Mouse (Mus musculus): Measurements from ENCODE around the gene Ano4. TPM values are rescaled to one million over a fixed set of nuclear protein-coding genes. Genes with fewer than 3 reads are reported as not detected.

Gene Ano4
- polyA plus RNA-seq, 1 experiment from 2014 or later: 5.3 TPM

DNA sequence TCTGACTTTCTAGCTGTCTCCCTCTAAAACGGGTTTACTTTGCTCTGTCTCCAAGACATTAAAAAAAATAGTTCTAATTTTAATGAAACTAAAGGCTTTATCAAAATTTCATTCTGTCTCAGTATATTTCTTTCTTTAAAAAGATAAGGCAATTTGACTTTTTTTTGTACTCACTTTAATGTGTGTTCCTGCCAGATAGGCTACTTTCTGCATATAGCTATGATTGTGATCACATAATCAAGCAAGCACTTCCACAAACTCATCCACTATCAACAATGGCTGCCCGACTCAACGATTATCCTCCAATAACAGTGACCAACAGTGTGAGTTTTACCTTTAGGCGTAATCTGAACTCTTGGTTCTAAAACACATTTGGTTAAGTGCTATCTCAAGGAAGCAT lies 55.3 kb downstream of the Ano4 start:
- H3K27me3 ChIP-seq (ENCODE audit: control insufficient read depth, insufficient read depth, low read length): no peaks in the 10 kb centered on the region
- no peaks in the 10 kb centered on the region for H3K36me3 ChIP-seq (ENCODE audit: control insufficient read depth, insufficient read depth, low read length)
- H3K4me2 ChIP-seq (ENCODE audit: low read length): no peak overlapping the region
- H3K9me3 ChIP-seq (ENCODE audit: control insufficient read depth, low read length): no peaks in the 10 kb centered on the region
- ATAC-seq (ENCODE audit: insufficient number of reproducible peaks, insufficient read depth, low FRiP score, low read depth): no peak
- H3K9ac ChIP-seq (ENCODE audit: low read length): no peak overlapping the region
- no peak overlapping the region for H3K4me3 ChIP-seq (ENCODE audit: control insufficient read depth in 1 of 2, insufficient read depth in 1 of 2, low read depth in 1 of 2, low read length in 2 of 2)
- H3K27ac ChIP-seq (replicated peaks in 1 of 2; ENCODE audit: control insufficient read depth in 1 of 2, insufficient read depth in 1 of 2, low read depth in 2 of 2, low read length in 2 of 2): no peak overlapping the region
- no peaks in the 10 kb centered on the region for H3K4me1 ChIP-seq (ENCODE audit: control insufficient read depth in 2 of 2, insufficient read depth in 2 of 2, low read length in 2 of 2)
- 83% methylated on average over 4 of the region's 4 CpGs for WGBS

DNA sequence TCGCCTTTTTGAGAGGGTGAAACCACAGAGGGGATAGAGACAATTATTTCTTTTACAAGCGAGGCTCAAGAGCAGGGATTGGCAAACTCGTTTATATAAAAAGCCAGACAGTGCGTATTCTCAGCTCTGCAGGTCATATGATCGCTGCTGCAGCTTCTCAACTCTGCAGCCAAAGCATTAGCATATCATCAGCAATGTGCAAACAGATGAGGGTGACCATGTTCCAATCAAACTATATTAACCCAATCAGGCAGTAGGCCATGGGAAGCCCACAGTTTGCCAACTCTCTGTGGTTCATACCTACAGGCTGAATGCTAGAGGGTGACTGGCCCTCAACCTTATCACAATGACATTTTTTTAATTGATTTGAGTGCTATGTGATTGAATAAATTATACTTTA lies 64.2 kb downstream of the Ano4 start:
- Histone ChIP-seq H3K4me1 (ENCODE audit: control insufficient read depth in 2 of 2, insufficient read depth in 2 of 2, low read length in 2 of 2) (no peaks in the 10 kb centered on the region; a peak in 1 of 4 replicates), H3K27me3 (ENCODE audit: control insufficient read depth, insufficient read depth, low read length) (no peaks in the 10 kb centered on the region), H3K4me2 (ENCODE audit: low read length) (no peak overlapping the region), H3K4me3 (ENCODE audit: control insufficient read depth in 1 of 2, insufficient read depth in 1 of 2, low read depth in 1 of 2, low read length in 2 of 2) (no peak overlapping the region), H3K36me3 (ENCODE audit: control insufficient read depth, insufficient read depth, low read length) (no peaks in the 10 kb centered on the region), H3K9me3 (ENCODE audit: control insufficient read depth, low read length) (no peaks in the 10 kb centered on the region), H3K27ac (replicated peaks in 1 of 2; ENCODE audit: control insufficient read depth in 1 of 2, insufficient read depth in 1 of 2, low read depth in 2 of 2, low read length in 2 of 2) (no peak overlapping the region), H3K9ac (ENCODE audit: low read length) (no peak overlapping the region)
- no peak for ATAC-seq (ENCODE audit: insufficient number of reproducible peaks, insufficient read depth, low FRiP score, low read depth)
- WGBS: 83% methylated on average over 5 of the region's 5 CpGs

DNA sequence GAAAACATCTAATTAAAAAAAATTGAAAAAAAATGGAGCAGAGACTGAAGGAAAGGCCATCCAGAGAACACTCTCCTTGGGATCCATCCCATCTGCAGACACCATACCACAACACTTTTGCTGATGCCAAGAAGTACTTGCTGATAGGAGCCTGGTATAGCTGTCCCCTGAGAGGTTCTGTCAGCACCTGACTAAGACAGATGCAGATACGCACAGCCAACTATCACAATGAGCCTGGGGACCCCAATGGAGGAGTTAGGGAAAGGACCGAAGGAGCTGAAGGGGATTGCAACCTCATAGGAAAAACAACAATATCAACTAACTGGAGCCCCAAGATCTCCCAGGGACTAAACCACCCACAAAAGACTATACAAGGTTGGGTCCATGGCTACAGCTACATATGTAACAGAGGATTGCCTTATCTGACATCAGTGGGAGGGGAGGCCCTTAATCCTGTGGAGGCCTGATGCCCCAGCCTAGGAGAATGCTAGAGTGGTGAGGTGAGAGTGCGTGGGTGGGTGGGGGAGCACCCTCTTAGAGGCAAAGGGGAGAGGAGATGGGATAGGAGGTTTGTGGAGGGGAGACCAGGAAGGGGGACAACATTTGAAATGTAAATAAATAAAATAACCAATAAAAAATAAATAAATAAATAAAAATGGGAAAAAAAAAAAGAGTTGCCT lies 71.4 kb downstream of the Ano4 start:
- Histone ChIP-seq H3K36me3 (ENCODE audit: control insufficient read depth, insufficient read depth, low read length) (no peaks in the 10 kb centered on the region), H3K27me3 (ENCODE audit: control insufficient read depth, insufficient read depth, low read length) (no peaks in the 10 kb centered on the region), H3K4me2 (ENCODE audit: low read length) (no peak overlapping the region), H3K9ac (ENCODE audit: low read length) (no peak overlapping the region), H3K4me1 (ENCODE audit: control insufficient read depth in 2 of 2, insufficient read depth in 2 of 2, low read length in 2 of 2) (no peaks in the 10 kb centered on the region; a peak in 1 of 4 replicates), H3K27ac (replicated peaks in 1 of 2; ENCODE audit: control insufficient read depth in 1 of 2, insufficient read depth in 1 of 2, low read depth in 2 of 2, low read length in 2 of 2) (no peak overlapping the region), H3K4me3 (ENCODE audit: control insufficient read depth in 1 of 2, insufficient read depth in 1 of 2, low read depth in 1 of 2, low read length in 2 of 2) (no peak overlapping the region), H3K9me3 (ENCODE audit: control insufficient read depth, low read length) (no peaks in the 10 kb centered on the region)
- WGBS: 66% methylated on average over 3 of the region's 3 CpGs
- ATAC-seq (ENCODE audit: insufficient number of reproducible peaks, insufficient read depth, low FRiP score, low read depth): no peak

DNA sequence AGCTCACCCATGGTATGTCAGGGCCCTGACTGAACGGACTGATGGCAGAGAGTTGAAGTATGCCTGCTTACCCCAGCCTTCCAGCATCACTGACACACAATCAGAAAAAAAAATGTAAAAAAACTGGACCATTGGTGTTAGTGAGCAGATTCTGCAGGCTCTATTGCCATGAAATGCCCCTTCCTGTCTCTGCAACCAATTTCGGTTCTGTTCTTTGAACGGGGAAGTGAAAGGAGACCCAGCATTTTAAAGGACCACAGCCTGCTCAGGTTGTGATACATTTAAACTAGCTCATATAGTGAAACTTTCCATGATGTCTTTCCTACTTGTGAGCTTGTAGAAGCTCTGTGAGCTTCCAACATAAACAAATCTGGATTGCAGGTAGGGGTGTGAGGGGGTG lies 77.2 kb downstream of the Ano4 start:
- WGBS: 82% methylated on average over 3 of the region's 3 CpGs

DNA sequence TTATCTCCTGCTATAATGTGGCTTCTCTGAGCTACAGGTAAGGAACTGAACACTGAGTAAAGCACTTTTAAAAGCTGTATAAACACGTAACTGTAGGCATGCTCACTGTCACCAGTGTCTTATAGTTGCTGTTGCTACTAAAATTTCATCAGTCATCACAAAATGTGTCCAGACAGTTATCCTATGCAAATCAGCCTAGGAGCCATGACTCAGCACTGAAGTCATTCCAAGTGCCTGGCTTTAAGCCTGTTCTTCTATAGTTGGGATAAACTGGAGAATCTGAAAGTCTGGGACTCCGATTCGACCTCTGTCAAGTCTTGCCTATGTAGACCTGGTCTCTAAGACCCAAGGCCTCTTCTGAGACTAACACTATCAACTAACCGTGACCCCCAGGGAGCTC lies 81.2 kb downstream of the Ano4 start:
- no peaks in the 10 kb centered on the region for H3K9me3 ChIP-seq (ENCODE audit: control insufficient read depth, low read length)
- H3K27me3 ChIP-seq (ENCODE audit: control insufficient read depth, insufficient read depth, low read length): no peaks in the 10 kb centered on the region
- H3K9ac ChIP-seq (ENCODE audit: low read length): no peak overlapping the region
- H3K4me2 ChIP-seq (ENCODE audit: low read length): no peak overlapping the region
- no peak for ATAC-seq (ENCODE audit: insufficient number of reproducible peaks, insufficient read depth, low FRiP score, low read depth)
- H3K27ac ChIP-seq (replicated peaks in 1 of 2; ENCODE audit: control insufficient read depth in 1 of 2, insufficient read depth in 1 of 2, low read depth in 2 of 2, low read length in 2 of 2): no peak overlapping the region
- no peaks in the 10 kb centered on the region for H3K36me3 ChIP-seq (ENCODE audit: control insufficient read depth, insufficient read depth, low read length)
- no peak overlapping the region for H3K4me3 ChIP-seq (ENCODE audit: control insufficient read depth in 1 of 2, insufficient read depth in 1 of 2, low read depth in 1 of 2, low read length in 2 of 2)
- no peaks in the 10 kb centered on the region; a peak in 1 of 4 replicates for H3K4me1 ChIP-seq (ENCODE audit: control insufficient read depth in 2 of 2, insufficient read depth in 2 of 2, low read length in 2 of 2)
- WGBS: 84% methylated on average over 4 of the region's 4 CpGs

More for the DNA sequence above, 77.2 kb downstream of the Ano4 start:
- no peak overlapping the region for H3K9ac ChIP-seq (ENCODE audit: low read length)
- H3K4me1 ChIP-seq (ENCODE audit: control insufficient read depth in 2 of 2, insufficient read depth in 2 of 2, low read length in 2 of 2): no peaks in the 10 kb centered on the region
- H3K36me3 ChIP-seq (ENCODE audit: control insufficient read depth, insufficient read depth, low read length): no peaks in the 10 kb centered on the region
- no peak for ATAC-seq (ENCODE audit: insufficient number of reproducible peaks, insufficient read depth, low FRiP score, low read depth)
- H3K9me3 ChIP-seq (ENCODE audit: control insufficient read depth, low read length): no peaks in the 10 kb centered on the region
- no peak overlapping the region for H3K4me2 ChIP-seq (ENCODE audit: low read length)
- no peak overlapping the region for H3K4me3 ChIP-seq (ENCODE audit: control insufficient read depth in 1 of 2, insufficient read depth in 1 of 2, low read depth in 1 of 2, low read length in 2 of 2)
- H3K27me3 ChIP-seq (ENCODE audit: control insufficient read depth, insufficient read depth, low read length): no peaks in the 10 kb centered on the region
- H3K27ac ChIP-seq (replicated peaks in 1 of 2; ENCODE audit: control insufficient read depth in 1 of 2, insufficient read depth in 1 of 2, low read depth in 2 of 2, low read length in 2 of 2): no peak overlapping the region

DNA sequence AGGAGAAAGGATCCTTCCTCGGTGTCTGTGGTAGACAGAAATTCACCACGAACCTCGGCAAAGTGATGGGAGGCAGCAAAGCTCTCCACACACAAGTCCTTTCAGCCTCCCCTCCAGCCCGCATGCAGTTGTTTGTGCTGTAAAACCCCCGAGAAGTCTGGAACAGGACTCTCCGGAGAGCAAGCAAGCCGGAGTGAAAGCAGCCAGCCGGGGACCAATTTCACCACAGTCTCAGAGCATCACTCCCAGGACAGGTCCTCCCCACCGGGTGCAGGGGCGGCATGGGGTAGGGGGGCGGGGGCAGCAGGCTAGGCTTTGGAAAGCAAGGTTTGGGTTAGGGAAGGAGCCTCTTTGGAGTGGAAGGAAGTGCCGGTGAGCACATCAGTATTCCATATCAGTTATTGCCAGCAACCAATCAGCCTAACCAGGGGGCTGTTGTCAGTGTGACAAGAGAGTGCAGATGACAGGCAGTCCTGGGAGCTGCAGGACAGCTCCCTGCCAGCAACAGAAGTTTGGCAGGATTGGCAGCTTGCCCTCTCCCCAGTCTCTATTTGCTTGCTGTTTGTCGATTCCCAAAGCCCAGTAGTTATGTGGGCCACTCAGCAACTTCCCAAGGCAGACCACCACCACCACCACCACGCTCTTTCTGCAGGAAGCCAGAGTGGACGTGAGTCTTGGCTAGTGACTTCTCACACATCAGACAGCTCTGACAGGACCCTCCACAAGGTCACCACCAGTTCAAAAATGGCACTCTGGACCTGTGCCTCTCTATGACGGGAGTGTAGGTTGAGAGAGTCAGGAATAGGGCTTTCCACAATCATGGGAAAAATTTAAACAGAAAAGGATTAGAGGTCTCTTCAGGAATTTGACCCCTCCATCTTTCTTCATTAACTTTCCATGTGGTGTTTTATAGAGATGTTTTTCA lies 86.8 kb downstream of the Ano4 start:
- Histone ChIP-seq H3K4me2 (ENCODE audit: low read length) (peak overlapping the region; percentile 69), H3K9ac (ENCODE audit: low read length) (peak overlapping the region; percentile 35), H3K4me3 (ENCODE audit: control insufficient read depth in 1 of 2, insufficient read depth in 1 of 2, low read depth in 1 of 2, low read length in 2 of 2) (peak overlapping the region; percentile 34 to 39), H3K27me3 (ENCODE audit: control insufficient read depth, insufficient read depth, low read length) (no peaks in the 10 kb centered on the region), H3K4me1 (ENCODE audit: control insufficient read depth in 2 of 2, insufficient read depth in 2 of 2, low read length in 2 of 2) (peaks cover 11% of the 10 kb centered on the region in 2 experiments), H3K27ac (replicated peaks in 1 of 2; ENCODE audit: control insufficient read depth in 1 of 2, insufficient read depth in 1 of 2, low read depth in 2 of 2, low read length in 2 of 2) (no peak overlapping the region), H3K36me3 (ENCODE audit: control insufficient read depth, insufficient read depth, low read length) (no peaks in the 10 kb centered on the region), H3K9me3 (ENCODE audit: control insufficient read depth, low read length) (no peaks in the 10 kb centered on the region)
- ATAC-seq (ENCODE audit: insufficient number of reproducible peaks, insufficient read depth, low FRiP score, low read depth): no peak
- WGBS: 4% methylated on average over 16 of the region's 16 CpGs

DNA sequence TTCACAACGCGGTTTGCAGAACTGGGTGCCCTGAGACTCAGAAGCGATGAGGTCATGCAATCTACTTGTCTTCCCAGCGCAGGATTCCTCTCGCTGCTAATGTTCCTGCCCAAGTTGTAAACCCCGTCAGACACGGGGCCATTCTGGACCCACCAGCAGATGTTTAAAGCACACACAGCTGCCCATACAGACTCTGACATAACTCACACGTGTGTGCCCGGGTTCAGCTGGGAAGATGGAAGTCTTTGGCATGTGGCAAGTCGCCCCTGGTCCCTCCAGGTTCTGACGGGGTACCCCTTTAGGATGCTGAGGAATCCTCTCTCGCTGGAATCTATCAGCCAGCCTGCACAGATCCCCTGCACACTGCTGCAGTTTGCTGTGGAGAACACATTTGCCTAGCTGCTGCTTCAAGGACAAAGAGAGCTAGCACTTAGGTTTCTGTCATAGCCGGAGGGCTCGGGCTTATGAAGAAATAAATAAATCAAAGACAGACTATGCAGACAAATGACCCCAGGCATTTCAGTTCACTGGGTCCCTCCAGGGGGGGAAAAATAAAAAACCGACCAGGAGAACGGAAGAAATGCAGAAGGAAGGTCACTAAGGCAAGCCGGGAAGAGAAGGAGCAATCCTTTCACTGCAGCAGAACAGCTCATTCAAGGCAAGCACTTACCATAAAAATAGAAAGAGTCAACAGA lies 87.7 kb downstream of the Ano4 start:
- Histone ChIP-seq H3K4me2 (ENCODE audit: low read length) (peak overlapping the region; percentile 69), H3K9me3 (ENCODE audit: control insufficient read depth, low read length) (no peaks in the 10 kb centered on the region), H3K27ac (replicated peaks in 1 of 2; ENCODE audit: control insufficient read depth in 1 of 2, insufficient read depth in 1 of 2, low read depth in 2 of 2, low read length in 2 of 2) (no peak overlapping the region), H3K36me3 (ENCODE audit: control insufficient read depth, insufficient read depth, low read length) (no peaks in the 10 kb centered on the region), H3K27me3 (ENCODE audit: control insufficient read depth, insufficient read depth, low read length) (no peaks in the 10 kb centered on the region), H3K9ac (ENCODE audit: low read length) (peak overlapping the region; percentile 35), H3K4me1 (ENCODE audit: control insufficient read depth in 2 of 2, insufficient read depth in 2 of 2, low read length in 2 of 2) (peaks cover 11% of the 10 kb centered on the region in 2 experiments), H3K4me3 (ENCODE audit: control insufficient read depth in 1 of 2, insufficient read depth in 1 of 2, low read depth in 1 of 2, low read length in 2 of 2) (peak overlapping the region; percentile 34 to 39)
- 5% methylated on average over 17 of the region's 17 CpGs for WGBS
- no peak for ATAC-seq (ENCODE audit: insufficient number of reproducible peaks, insufficient read depth, low FRiP score, low read depth)

Data from heart, embryonic 14.5 days (tissue).